ENCODE assay signal across 9 mouse cellular contexts in genomic region chr1:138841306-138842095, GRCm38 (mm10). TPM values are rescaled to one million over a fixed set of nuclear protein-coding genes. Genes with fewer than 3 reads are reported as not detected.
DNase-seq lines count a peak whose midpoint lies in the region; ATAC-seq lines count a peak whose summit lies in the region.
"Had no signal": no experiment of that assay in that cellular context is flagged by ENCODE, and none has a peak within 500 bp of the region (broad histone marks: within the 10 kb centered on the region; RNA-seq: fewer than 3 reads in every experiment).

No protein-coding gene starts in this region.

- peak overlapping the region; percentile 34 for H3K4me3 ChIP-seq in liver, embryonic 12.5 days
- H3K4me3 ChIP-seq in stomach, embryonic 15.5 days (replicated peaks) = peak overlapping the region; percentile 33

- no peak overlapping the region for H3K27ac ChIP-seq in liver, embryonic 12.5 days
- no peak overlapping the region for H3K27ac ChIP-seq in stomach, embryonic 15.5 days

- peaks cover 14% of the 10 kb centered on the region; the same call in 1 of the 2 replicates for H3K4me1 ChIP-seq in liver, embryonic 12.5 days
- peaks cover 17% of the 10 kb centered on the region for H3K4me1 ChIP-seq in stomach, embryonic 15.5 days

- peak; percentile 71 to 73 for DNase-seq in cerebellum, postnatal 10 days
- DNase-seq in cerebellum, adult 11 months = no peak
- peak; percentile 11 for DNase-seq in urinary bladder, postnatal 14 days (ENCODE audit: low spot score)
- DNase-seq in urinary bladder, postnatal 25 days (ENCODE audit: low spot score) = no peak
- peak; percentile 47 to 51 for DNase-seq in heart, postnatal 14 days

- no peaks in the 10 kb centered on the region for H3K9me3 ChIP-seq in liver, embryonic 12.5 days (replicated peaks)
- H3K9me3 ChIP-seq in stomach, embryonic 15.5 days = no peaks in the 10 kb centered on the region

- peak overlapping the region; percentile 50 for H3K4me2 ChIP-seq in liver, embryonic 12.5 days
- peak overlapping the region; percentile 61 for H3K4me2 ChIP-seq in stomach, embryonic 15.5 days

- 2% methylated on average over 54 of the region's 54 CpGs for WGBS in liver, embryonic 12.5 days (ENCODE audit: insufficient replicate concordance)
- WGBS in stomach, embryonic 15.5 days = 2% methylated on average over 54 of the region's 54 CpGs

- intact Hi-C loops in heart, postnatal 14 days (cut with DNase I) = loop anchor here (5.0 kb wide), 1 partner anchor 514 kb away; no protein-coding TSS in a partner anchor

- peaks cover 100% of the 10 kb centered on the region for H3K27me3 ChIP-seq in liver, embryonic 12.5 days (replicated peaks)
- H3K27me3 ChIP-seq in stomach, embryonic 15.5 days (replicated peaks) = peaks cover 73% of the 10 kb centered on the region

- no peaks in the 10 kb centered on the region for H3K36me3 ChIP-seq in liver, embryonic 12.5 days
- no peaks in the 10 kb centered on the region for H3K36me3 ChIP-seq in stomach, embryonic 15.5 days

- H3K9ac ChIP-seq in liver, embryonic 12.5 days = no peak overlapping the region
- no peak overlapping the region for H3K9ac ChIP-seq in stomach, embryonic 15.5 days

- no peak for ATAC-seq in liver, embryonic 12.5 days
- no peak for ATAC-seq in stomach, embryonic 15.5 days (ENCODE audit: insufficient read depth, low FRiP score, low read depth)
- no peak for ATAC-seq in activated CD4-positive, CD25-positive, alpha-beta regulatory T cell, adult 4 months

RNA-seq across cellular contexts. Expression of gene Lhx9, which starts 6.9 kb away (rescaled TPM):
- under 1 TPM in 1 of 2 experiments, not detected in 1; 0.24 TPM for total RNA-seq in heart, postnatal 14 days (2021)
- polyA plus RNA-seq in liver, embryonic 12.5 days (2016; fragmentation: Nextera tagmentation; extraction: Ambion mirVana) = 0.54 and 0.80 TPM in 2 replicates
- polyA plus RNA-seq in stomach, embryonic 15.5 days (2015; fragmentation: Nextera tagmentation; extraction: Ambion mirVana) = 0.77 and 1.3 TPM in 2 replicates
- not detected for polyA plus RNA-seq in activated CD4-positive, CD25-positive, alpha-beta regulatory T cell, adult 4 months (2017; shearing (Covaris generic))
- polyA plus RNA-seq: large intestine, adult 2 months had no signal

RNA-seq across cellular contexts. Expression of gene 2310009B15Rik, which starts 15.2 kb away (rescaled TPM):
- 10 to 100 TPM in 1 of 2 experiments, 1 to 10 TPM in 1; 9.4 to 11.1 TPM for total RNA-seq in heart, postnatal 14 days (2021)
- polyA plus RNA-seq in liver, embryonic 12.5 days (2016; fragmentation: Nextera tagmentation; extraction: Ambion mirVana) = 19.1 and 20.4 TPM in 2 replicates
- polyA plus RNA-seq in stomach, embryonic 15.5 days (2015; fragmentation: Nextera tagmentation; extraction: Ambion mirVana) = 40.0 and 44.2 TPM in 2 replicates
- polyA plus RNA-seq in activated CD4-positive, CD25-positive, alpha-beta regulatory T cell, adult 4 months (2017; shearing (Covaris generic)) = 10 to 100 TPM; 13.2 to 18.1 TPM

Comparison
In these comparisons a context has a peak if more than half of its experiments do, and no peak if none do; other contexts are left out.
1. DNase-seq: peak in cerebellum, postnatal 10 days (2 of 2), urinary bladder, postnatal 14 days (single experiment) and heart, postnatal 14 days (2 of 2); none in cerebellum, adult 11 months (single experiment) and urinary bladder, postnatal 25 days (single experiment).